Mouse (Mus musculus) brain, embryonic 14.5 days (tissue): ENCODE results near the gene Gm8024. TPM values are rescaled to one million over a fixed set of nuclear protein-coding genes. Genes with fewer than 3 reads are reported as not detected.
"Not testable (repeated sequence)": the region's sequence is repeated elsewhere in the genome, so short reads cannot be mapped to it uniquely, and the experiment has no call there.

Experiments used
- DNase-seq: peaks from one replicate; pipeline ENCODE4 v3.0.0-alpha.2; 2011; ENCODE audit warnings: low read depth
- polyA plus RNA-seq: library from polyadenylated mRNA; depleted of rRNA; stranded (reverse); fragments of >200 nt; gene quantifications from 2 replicates; pipeline ENCODE4 v1.2.3, GENCODE M21; 2012; rRNA removed

Gene Gm8024
- not detected in 2 replicates for polyA plus RNA-seq

GRCm38 (mm10) chr14:42524182-42524581 lies at the start of gene Gm8024:
Gene Gm8024 (minus strand): TSS chr14:42524282.
- not testable (repeated sequence) for DNase-seq

DNA sequence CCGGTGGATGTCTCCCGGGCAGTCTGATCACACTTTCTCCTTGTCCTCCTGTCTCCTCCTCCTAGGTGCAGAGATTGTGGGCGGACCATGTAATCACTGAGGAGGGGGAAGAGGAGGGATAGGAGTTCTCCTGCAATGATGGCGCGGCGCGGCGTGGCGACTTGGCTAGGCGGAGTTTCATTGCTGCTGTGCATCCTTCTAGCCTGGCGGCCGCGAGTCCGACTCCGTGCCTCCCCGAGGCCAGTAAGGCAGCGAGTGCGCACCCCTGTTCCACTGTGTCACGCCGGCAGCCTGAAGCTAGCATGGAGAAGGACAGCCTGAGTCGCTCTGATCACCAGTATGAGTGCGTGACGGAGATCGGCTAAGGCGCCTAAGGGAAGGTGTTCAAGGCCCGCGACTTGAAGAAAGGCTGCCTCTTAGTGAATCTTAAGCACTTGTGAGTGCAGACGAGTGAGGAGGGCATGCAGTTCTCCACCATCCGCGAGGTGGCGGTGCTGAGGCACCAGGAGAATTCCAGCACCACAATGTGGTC lies 19.2 kb upstream of the Gm8024 start:
- not testable (repeated sequence) for DNase-seq

DNA sequence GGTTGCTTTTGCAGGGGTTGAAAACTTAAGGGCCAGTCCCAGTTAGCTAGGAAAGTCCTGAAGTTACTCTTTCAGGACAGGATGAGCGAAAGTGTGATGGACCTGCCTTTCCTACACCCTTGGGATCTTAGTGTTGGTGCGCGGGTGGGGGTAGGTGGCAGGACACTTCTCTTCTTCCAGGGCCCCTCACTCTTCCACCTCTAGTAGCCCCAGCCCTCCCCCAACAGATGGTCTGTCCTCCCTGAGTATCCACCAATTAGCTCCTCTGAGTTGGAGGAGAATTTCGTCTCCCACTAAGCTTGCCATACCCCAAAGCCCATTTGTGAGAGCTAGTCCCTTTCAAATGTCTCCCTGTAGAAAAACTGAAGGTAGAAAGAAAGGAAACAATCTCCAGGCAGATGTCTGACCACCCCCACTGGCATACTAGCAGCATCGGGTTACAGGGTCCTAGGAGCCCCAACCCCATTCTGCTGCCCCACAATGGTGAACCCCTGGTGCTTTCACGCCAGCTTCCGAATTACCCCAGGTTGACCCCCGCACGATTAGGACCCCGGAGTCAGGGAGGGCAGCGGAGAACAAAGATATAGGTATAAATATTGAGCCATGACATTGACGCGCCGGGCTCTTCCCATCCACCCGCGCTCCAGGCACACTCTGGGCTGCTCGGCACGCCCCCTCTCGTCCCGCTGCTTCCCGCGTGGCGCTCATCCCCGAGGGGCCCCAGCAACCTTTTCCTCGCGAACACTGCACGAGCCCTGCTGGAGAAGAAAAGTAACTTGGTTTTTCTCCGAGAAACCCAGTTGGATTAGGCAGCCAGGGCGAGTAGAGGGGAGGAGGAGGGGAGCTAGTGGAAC lies 18.5 kb upstream of the Gm8024 start:
- not testable (repeated sequence) for DNase-seq

DNA sequence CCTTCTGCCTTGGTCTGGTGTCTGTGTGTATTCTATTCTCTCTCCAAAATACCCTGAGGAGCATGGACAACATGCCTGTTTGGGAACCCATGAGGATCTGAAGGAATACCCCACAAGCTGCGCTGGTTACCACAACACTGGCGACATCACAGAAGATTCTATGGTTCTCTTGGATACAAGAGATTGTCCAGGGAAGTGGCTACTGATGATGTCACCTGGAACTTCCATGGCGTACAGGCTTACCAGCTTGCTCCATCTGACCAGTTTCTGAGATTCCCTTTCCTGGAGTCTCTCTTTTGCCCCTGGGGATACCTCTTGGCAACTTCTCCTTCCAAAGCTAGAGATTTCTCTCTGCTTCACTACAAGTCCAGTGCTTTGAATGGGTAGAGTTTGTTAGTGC lies 21.8 kb downstream of the Gm8024 start, which contains the start of gene Gm8020:
Gene Gm8020, minus strand, starts transcription at position 101 of the 400 bp plus-strand sequence.
- DNase-seq, result not testable (repeated sequence)

Other genes starting within 250 kb of the Gm8024 start
- gene Gm9611, start 226.9 kb downstream of the Gm8024 start, polyA plus RNA-seq, result not detected in 2 replicates
- gene Gm7995, start 214.1 kb downstream of the Gm8024 start, polyA plus RNA-seq, result not detected in 2 replicates
- gene Gm8005, start 84.6 kb downstream of the Gm8024 start, polyA plus RNA-seq, result not detected in 2 replicates
- gene Gm8011, start 60.4 kb downstream of the Gm8024 start, polyA plus RNA-seq, result not detected in 2 replicates
- not detected in 2 replicates for gene Gm8020, start 21.9 kb downstream of the Gm8024 start, polyA plus RNA-seq
- gene Gm17124, start 75.6 kb upstream of the Gm8024 start, polyA plus RNA-seq, result not detected in 2 replicates
- gene Gm3633, start 117.6 kb upstream of the Gm8024 start, polyA plus RNA-seq, result not detected in 2 replicates
- gene Gm10378, start 131.7 kb upstream of the Gm8024 start, polyA plus RNA-seq, result not detected in 2 replicates
- not detected in 2 replicates for gene Gm3015, start 244.5 kb upstream of the Gm8024 start, polyA plus RNA-seq